Mouse (Mus musculus): ENCODE results near the gene Lmo3. TPM values are rescaled to one million over a fixed set of nuclear protein-coding genes. Genes with fewer than 3 reads are reported as not detected.

Lmo3 gene
- total RNA-seq, 2 experiments from 2014 or later: not detected

DNA sequence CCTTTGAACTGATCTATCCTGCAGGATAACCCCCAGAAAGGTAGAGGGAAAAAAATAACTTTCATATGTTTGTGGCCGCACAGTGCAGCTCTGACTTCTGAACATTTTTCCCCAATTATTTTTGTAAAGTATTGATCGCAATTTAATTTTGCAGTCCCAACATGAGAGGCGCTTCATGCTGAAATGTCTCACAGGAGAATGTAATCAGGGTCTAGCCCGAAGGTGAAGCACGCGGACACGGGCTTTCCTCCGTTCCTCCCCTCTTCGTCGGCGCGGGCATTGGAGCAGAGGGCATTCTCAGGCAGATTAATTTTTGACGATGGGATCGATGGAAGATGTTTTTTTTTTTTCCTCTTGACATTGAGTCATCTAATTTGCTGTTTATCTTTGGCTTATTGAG, 258.4 kb downstream of the Lmo3 start:
- no peak for ATAC-seq (replicated peaks; ENCODE audit: poor library complexity)

DNA sequence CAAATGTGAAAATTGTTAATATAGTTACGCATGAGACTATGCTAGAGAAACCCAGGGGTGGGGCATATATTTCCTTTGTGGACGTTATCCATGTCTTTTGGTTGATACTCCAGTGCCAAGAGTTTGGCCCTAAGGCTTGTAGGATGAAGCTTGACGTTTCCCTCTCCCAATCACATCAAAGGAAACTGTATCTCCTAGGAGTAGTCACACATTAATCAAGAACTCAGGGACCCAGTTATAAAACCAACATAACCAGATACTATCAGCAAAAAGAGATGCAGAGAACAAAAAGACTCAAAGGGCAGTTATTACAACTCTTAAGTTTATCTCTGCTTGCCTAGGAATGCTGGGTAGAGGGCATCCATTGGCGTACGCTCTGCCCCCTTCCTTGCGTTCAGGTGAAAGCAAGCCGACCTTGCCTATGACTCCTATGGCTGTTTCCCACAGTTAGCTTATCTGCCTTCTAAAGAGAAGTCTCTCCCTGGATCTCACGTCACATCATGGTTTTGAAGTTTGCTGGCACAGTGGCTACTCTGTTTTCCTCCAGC, 261.5 kb downstream of the Lmo3 start:
- no peak for ATAC-seq (replicated peaks; ENCODE audit: poor library complexity)

Other genes with a start within 250 kb of the Lmo3 start
- not detected in 2 replicates for gene Igbp1b, start 76.6 kb upstream of the Lmo3 start, total RNA-seq (2015)
- not detected in 2 replicates for gene Igbp1b, start 76.6 kb upstream of the Lmo3 start, total RNA-seq (2017)

Measured in megakaryocyte progenitor cell, adult 5-6 weeks (primary cell).